Mouse (Mus musculus): ENCODE measurements around the gene Rsph6a.
"Not testable (repeated sequence)": the region's sequence is repeated elsewhere in the genome, so short reads cannot be mapped to it uniquely, and the experiment has no call there.

The Rsph6a gene

GRCm38 (mm10) chr7:19048006-19048527, 6.4 kb upstream of the Rsph6a start:
- no peak for DNase-seq

GRCm38 (mm10) chr7:19049252-19049651, 5.2 kb upstream of the Rsph6a start:
- DNase-seq, result no peak

- DNase-seq, result no peak
Measured at GRCm38 (mm10) chr7:19050172-19050571, 4.3 kb upstream of the Rsph6a start.

- no peak for DNase-seq
Measured at GRCm38 (mm10) chr7:19051161-19051560, 3.3 kb upstream of the Rsph6a start.

- DNase-seq, result no peak
Measured at GRCm38 (mm10) chr7:19052345-19053135, 1.9 kb upstream of the Rsph6a start.

GRCm38 (mm10) chr7:19053136-19053532, 1.4 kb upstream of the Rsph6a start:
- no peak for DNase-seq

- DNase-seq, result no peak
Measured at GRCm38 (mm10) chr7:19054777-19055076, 237 bp downstream of the Rsph6a start.

GRCm38 (mm10) chr7:19055108-19055507, 618 bp downstream of the Rsph6a start:
- no peak for DNase-seq

- DNase-seq, result no peak
Measured at GRCm38 (mm10) chr7:19057405-19057804, 2.9 kb downstream of the Rsph6a start.

GRCm38 (mm10) chr7:19065896-19066295, 11.4 kb downstream of the Rsph6a start:
- no peak for DNase-seq

GRCm38 (mm10) chr7:19067063-19067462, 12.6 kb downstream of the Rsph6a start:
- no peak for DNase-seq

- DNase-seq, result no peak
Measured at GRCm38 (mm10) chr7:19067935-19068334, 13.4 kb downstream of the Rsph6a start.

GRCm38 (mm10) chr7:19068707-19069106, 14.2 kb downstream of the Rsph6a start:
- DNase-seq, result peak; percentile 64 to 89

GRCm38 (mm10) chr7:19069500-19069899, 15.0 kb downstream of the Rsph6a start:
- DNase-seq, result peak in 1 of 2 experiments; percentile 59

- not testable (repeated sequence) for DNase-seq
Measured at GRCm38 (mm10) chr7:19071024-19071423, 16.5 kb downstream of the Rsph6a start.

- DNase-seq, result peak; percentile 43 to 79
Measured at GRCm38 (mm10) chr7:19073504-19073903, 19.0 kb downstream of the Rsph6a start.

- no peak for DNase-seq
Measured at GRCm38 (mm10) chr7:19074494-19074893, 20.0 kb downstream of the Rsph6a start.

GRCm38 (mm10) chr7:19075231-19075630, 20.7 kb downstream of the Rsph6a start:
- DNase-seq, result no peak

GRCm38 (mm10) chr7:19075723-19076585, 21.5 kb downstream of the Rsph6a start, which contains the start of gene Dmwd:
TSS of gene Dmwd (plus strand) at chr7:19076227.
- DNase-seq, result peak; percentile 96 to 98

- no peak for DNase-seq
Measured at GRCm38 (mm10) chr7:19076586-19076991, 22.1 kb downstream of the Rsph6a start.

GRCm38 (mm10) chr7:19077761-19078160, 23.3 kb downstream of the Rsph6a start:
- no peak for DNase-seq

GRCm38 (mm10) chr7:19078732-19079131, 24.2 kb downstream of the Rsph6a start:
- no peak for DNase-seq

- no peak for DNase-seq
Measured at GRCm38 (mm10) chr7:19080451-19080950, 26.0 kb downstream of the Rsph6a start.
